Mouse (Mus musculus): Measurements from ENCODE around the gene Slc15a3. TPM values are rescaled to one million over a fixed set of nuclear protein-coding genes. Genes with fewer than 3 reads are reported as not detected.
A peak's percentile ranks its signal among the peaks of the same experiment; 100 is the strongest.

Slc15a3 gene
- total RNA-seq (2021): 1 to 10 TPM; 1.9 to 2.0 TPM

- intact Hi-C loops (cut with DNase I): no loop called here
Observed at GRCm38 (mm10) chr19:10839010-10839892, at the start of gene Slc15a3. Gene Slc15a3, plus strand, starts transcription at chr19:10839727.

GRCm38 (mm10) chr19:10790323-10790722 lies 49.2 kb upstream of the Slc15a3 start:
- DNase-seq (ENCODE audit: low spot score in 2 of 2): no peak
- intact Hi-C loops (cut with DNase I): no loop called here

More at GRCm38 (mm10) chr19:10839010-10839892, at the start of gene Slc15a3:
- no peak for DNase-seq (ENCODE audit: low spot score in 2 of 2)

DNA sequence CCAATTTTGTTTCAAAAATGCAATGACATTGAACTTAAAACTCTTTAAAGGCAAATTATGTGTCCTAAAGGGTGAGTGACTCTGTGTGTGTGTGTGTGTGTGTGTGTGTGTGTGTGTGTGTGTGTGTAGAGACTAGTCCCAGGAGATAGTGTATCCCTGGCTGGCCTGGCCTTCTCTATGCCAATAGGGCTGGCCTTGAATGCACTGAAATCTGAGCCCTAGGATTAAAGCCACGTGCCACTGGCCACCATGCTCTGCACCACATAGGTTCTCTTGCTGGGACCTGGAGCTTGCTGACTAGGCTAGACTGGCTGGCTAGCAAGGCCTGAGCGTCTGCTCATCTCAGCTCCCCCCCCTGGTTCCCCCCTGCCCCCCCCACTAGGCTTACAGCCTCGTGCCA lies 46.5 kb upstream of the Slc15a3 start:
- DNase-seq (ENCODE audit: low spot score in 2 of 2): no peak
- intact Hi-C loops (cut with DNase I): no loop called here

GRCm38 (mm10) chr19:10794916-10795315 lies 44.6 kb upstream of the Slc15a3 start:
- DNase-seq (ENCODE audit: low spot score in 2 of 2): no peak
- intact Hi-C loops (cut with DNase I): no loop called here

DNA sequence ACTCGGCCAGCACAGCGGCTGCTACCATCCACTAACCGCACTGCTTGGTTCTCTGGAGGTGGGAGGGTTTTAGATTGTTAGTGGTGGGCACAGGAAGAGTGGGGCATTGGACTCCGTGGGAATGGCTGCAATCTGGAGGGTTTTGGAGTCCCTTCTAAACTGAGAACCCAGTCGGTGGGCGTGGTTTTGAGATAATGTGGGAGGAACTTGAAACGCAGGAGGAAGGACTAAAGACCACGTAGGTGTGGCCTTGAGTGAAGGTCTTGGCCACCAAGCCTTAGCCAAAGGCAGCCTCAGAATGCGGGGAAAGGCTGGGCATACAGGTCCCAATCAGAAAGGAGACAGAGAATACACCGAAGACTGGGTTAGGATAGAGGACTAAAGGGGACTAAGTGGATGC lies 41.0 kb upstream of the Slc15a3 start:
- intact Hi-C loops (cut with DNase I): no loop called here
- no peak for DNase-seq (ENCODE audit: low spot score in 2 of 2)

- DNase-seq (ENCODE audit: low spot score in 2 of 2): peak in 1 of 2 experiments; percentile 47
- intact Hi-C loops (cut with DNase I): no loop called here
Observed at GRCm38 (mm10) chr19:10799155-10799554, 40.4 kb upstream of the Slc15a3 start.

- intact Hi-C loops (cut with DNase I): no loop called here
- peak; percentile 75 to 93 for DNase-seq (ENCODE audit: low spot score in 2 of 2)
Observed at GRCm38 (mm10) chr19:10801070-10801469, 38.5 kb upstream of the Slc15a3 start.

- intact Hi-C loops (cut with DNase I): no loop called here
- DNase-seq (ENCODE audit: low spot score in 2 of 2): no peak
Observed at GRCm38 (mm10) chr19:10801906-10802305, 37.6 kb upstream of the Slc15a3 start.

DNA sequence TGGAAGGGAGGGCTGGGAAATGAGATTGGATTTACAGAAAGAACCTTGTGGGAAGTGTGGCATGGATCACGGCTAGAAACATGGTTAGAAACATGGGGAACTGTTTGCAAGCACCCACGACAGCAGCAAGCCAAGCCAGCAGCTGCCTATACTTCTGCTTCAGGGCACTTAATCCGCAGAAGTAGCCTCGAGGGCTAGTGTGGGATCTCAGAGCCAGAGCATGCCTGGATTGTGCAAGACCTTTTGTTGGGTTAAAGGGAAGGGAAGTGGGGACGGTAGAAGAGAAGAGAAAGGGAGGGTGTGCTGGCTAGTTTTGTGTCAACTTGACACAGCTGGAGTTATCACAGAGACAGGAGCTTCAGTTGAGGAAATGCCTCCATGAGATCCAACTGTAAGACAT lies 35.8 kb upstream of the Slc15a3 start:
- intact Hi-C loops (cut with DNase I): no loop called here
- peak in 1 of 2 experiments; percentile 35 for DNase-seq (ENCODE audit: low spot score in 2 of 2)

- DNase-seq (ENCODE audit: low spot score in 2 of 2): no peak
Observed at GRCm38 (mm10) chr19:10804850-10805660, 34.5 kb upstream of the Slc15a3 start.

DNA sequence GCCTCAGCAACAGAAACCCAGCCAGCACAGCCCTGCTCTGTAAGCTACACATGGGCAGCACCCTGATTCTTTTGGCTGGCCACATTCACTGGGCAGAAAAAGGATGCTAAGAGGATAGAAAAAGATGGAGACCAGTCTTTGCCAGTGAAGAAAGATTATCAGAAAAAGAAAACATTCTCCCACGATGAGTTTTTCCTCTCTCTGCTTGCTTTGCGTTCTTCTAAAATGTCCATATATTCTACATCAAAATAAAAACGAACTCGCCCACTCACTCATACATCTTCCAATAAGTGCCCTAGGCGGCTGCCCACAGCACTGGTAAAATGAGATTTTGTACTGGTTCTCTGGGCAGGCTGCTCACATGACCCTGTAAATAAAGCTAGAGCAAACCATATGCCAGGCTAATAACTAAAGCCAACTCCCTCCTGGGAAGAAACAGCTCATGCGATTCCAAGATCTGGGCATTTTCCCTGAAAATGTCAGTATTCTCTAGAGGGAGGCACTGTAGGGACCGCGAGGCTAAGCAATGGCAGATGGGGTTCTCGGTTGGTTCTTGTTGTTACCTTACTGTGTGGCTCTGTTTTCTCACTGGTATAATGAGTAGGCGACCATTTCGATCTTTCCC lies 33.8 kb upstream of the Slc15a3 start:
- intact Hi-C loops (cut with DNase I): loop anchor here (5.0 kb wide), 1 partner anchor 77 kb away; the partner anchor contains the start of gene Tmem109
- DNase-seq (ENCODE audit: low spot score in 2 of 2): no peak

More at GRCm38 (mm10) chr19:10804850-10805660, 34.5 kb upstream of the Slc15a3 start:
- intact Hi-C loops (cut with DNase I): loop anchor here (5.0 kb wide), 1 partner anchor 77 kb away; the partner anchor contains the start of gene Tmem109

DNA sequence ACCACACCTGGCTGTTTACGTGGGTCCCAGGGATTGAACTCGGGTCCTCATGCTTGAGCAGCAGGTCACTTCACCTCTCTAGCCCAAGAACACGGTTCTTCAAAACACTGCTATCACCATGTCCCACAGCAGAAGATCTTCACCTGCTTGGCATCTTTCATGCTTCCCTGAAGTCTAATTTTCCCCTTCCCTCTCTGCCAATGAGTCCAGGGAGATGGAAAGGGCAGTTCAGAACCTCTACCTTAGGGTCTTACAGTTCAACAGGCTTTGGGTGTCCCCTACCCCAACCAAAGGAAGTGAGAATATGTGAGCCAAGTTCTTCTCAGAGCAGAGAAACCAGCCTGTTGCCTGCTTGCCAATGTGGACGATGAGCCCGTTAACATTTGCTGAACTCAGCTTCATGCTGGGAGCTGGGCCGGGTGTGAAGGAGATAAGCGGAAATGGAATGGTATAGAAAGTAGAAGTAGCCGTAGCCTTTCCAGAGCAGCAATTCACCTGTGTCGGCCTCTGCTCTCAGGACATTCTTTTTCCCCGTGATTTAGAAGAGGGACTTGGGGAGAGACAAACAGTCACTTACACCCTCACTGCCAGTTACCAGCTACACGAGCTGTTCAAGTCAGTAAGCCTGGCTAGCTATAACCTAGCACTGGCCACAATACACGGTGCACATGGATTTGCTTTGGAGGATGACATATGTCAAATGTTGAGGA lies 30.8 kb upstream of the Slc15a3 start:
- intact Hi-C loops (cut with DNase I): loop anchor here (5.0 kb wide), 1 partner anchor 74 kb away; the partner anchor contains the start of gene Tmem109
- no peak for DNase-seq (ENCODE audit: low spot score in 2 of 2)

DNA sequence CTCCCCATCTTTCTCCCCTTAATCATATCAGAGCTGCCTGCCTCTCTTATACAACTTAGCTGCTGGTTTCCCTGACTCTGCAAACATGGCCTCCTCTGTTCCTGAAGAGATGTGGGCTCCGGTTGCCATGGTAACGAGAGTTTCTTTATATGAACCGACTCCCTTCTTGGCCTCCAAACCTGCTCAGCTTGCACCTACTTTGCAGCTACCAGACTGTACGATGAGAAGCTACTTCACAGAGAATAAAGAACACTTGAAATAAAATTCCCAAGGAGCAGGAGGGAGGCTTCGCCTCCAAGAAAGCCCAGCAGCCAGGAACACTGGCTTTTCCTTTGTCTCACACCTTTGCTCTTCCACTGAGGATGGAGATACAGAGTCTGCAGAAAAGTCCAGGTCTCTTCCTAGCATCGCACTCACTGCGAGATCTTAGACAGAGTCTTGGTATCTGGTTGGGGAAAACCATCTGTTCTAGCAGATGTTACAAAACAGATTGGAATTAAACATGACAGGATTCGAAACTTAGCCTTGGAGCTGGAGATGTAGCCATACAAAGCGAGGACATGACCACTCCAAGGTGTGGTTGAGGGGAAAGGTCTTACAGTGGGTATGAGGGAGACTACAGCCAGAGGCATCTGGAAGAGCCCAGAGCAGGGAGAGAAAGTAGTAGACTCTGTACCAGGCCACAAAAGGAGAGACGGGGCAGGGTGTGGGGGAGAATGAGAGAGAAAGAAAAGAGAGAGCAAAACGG lies 29.9 kb upstream of the Slc15a3 start:
- intact Hi-C loops (cut with DNase I): loop anchor here (1.0 to 5.0 kb wide), 3 partner anchors 24 to 97 kb away; partner anchors contain the start of gene Tmem109
- peak; percentile 80 to 96 for DNase-seq (ENCODE audit: low spot score in 2 of 2)

DNA sequence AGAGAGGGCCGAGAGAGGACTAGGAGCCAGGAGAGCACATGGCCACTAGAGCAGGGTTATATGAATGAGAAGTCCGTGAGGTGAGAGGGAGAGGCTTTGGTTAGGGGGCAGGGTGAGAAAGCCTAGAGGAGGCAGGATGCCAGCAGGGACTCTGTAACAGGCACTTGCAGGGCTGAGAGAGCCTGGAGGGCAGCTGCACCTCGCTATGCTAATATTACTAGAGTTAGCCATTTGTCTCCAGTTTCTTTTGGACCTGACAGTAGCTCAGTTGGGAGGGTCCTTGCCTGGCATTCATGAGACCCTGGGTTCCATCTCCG lies 29.4 kb upstream of the Slc15a3 start:
- intact Hi-C loops (cut with DNase I): loop anchor here (1.0 to 5.0 kb wide), 2 partner anchors 25 to 98 kb away; no protein-coding TSS in a partner anchor
- DNase-seq (ENCODE audit: low spot score in 2 of 2): no peak

DNA sequence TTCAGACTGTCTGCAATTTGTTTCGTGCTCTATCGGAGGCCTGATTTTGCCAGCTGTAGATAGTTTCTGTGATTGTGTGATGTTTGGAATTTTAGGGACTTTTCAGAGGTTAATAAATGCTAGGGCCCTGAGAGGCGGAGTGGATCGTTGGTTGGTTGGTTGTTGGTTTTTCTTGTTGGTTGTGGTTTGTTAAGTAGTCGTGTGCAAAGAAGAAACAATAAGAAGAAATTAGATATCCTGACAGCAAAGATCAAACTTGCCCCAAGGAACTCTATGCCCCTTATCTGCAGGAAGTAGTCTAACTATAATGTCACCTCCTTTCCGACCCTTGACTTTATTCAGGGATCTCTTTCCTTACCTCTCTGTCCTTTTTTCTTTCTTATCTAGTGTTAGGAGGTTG lies 28.1 kb upstream of the Slc15a3 start:
- no peak for DNase-seq (ENCODE audit: low spot score in 2 of 2)
- intact Hi-C loops (cut with DNase I): loop anchor here (5.0 kb wide), 1 partner anchor 99 kb away; no protein-coding TSS in a partner anchor

DNA sequence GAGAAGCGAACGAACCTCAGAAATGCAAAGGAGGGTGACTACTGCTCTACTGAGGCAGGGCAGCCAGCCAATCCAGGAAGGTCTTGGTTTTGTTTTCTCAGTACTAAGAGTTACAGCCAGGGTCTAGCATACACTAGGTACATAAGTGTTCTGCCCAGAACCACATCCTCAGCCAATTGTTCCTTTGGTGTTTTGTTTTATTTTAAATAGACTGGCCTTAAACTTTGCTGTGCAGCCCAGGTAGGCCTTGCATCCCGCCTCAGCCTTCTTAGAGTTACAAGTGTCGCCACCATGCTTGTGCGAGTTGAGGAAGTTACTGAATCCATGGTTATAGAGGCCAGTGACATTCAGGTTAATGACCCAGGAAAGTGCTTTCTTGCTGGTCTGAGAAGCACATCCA lies 26.5 kb upstream of the Slc15a3 start:
- DNase-seq (ENCODE audit: low spot score in 2 of 2): no peak
- intact Hi-C loops (cut with DNase I): loop anchor here (5.0 kb wide), 1 partner anchor 101 kb away; no protein-coding TSS in a partner anchor

DNA sequence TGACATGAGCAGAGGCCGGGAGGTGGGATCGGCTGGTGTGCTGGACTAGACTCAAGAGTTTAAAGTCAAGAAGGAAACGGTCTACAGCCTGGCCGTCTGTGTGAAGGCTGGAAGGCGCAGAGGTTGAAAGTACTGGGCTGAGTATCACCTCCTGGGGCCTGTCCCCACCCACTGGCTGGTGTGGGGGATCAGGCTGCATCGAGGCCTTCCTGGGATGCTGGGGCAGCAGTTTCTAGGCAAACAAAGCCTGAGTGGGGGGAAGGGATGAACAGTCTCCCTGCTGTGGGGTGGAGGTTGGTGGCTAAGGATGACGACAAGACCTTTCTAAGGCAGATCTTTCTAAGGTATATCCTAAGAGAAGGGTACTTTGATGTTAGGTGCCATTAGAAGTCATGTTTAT lies 25.6 kb upstream of the Slc15a3 start:
- no peak for DNase-seq (ENCODE audit: low spot score in 2 of 2)
- intact Hi-C loops (cut with DNase I): loop anchor here (5.0 kb wide), 1 partner anchor 102 kb away; no protein-coding TSS in a partner anchor

DNA sequence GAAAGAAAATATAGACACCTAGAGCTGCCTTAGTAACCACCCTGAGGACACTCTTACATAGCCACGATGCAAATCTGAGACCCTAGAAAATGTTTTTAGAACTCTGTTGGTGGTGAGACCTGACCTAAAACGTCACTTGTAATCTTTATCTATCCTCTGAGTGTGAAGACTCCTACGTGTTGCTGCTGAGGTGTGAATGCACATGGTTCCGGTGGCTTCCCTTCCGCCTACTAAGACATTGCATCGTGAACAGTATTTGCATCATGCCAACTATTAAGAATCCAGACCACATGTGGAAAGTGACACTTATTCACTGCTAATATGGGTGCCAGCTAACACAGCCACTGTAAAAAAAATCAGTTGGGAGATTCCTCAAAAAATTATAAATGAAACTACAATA lies 23.7 kb upstream of the Slc15a3 start:
- intact Hi-C loops (cut with DNase I): no loop called here
- no peak for DNase-seq (ENCODE audit: low spot score in 2 of 2)

Measured in left cerebral cortex, postnatal 25 days (tissue).